Mouse (Mus musculus) lung, embryonic 14.5 days (tissue): ENCODE data around the gene 1700029I15Rik. TPM values are rescaled to one million over a fixed set of nuclear protein-coding genes. Genes with fewer than 3 reads are reported as not detected.

Experiments
- ATAC-seq: fragments of 200-750 bp; cut with Nextera tagmentation; 2 replicates; pipeline ENCODE4 v1.8.0; 2017; ENCODE audit warnings: mild to moderate bottlenecking, moderate TSS enrichment, moderate library complexity; ENCODE audit not compliant: insufficient read depth
- DNase-seq: peaks from one replicate; pipeline ENCODE4 v3.0.0-alpha.2; 2015
- H3K27ac ChIP-seq: fragments of 300-500 bp; sonication (generic); 2 replicates; pipeline ENCODE4 v1.5.1; 2014; ENCODE audit warnings: low read depth, mild to moderate bottlenecking, moderate library complexity
- H3K27me3 ChIP-seq: fragments of 300-500 bp; sonication (generic); 2 replicates; pipeline ENCODE4 v1.6.1; 2014; ENCODE audit warnings: low read length, control low read depth; ENCODE audit not compliant: insufficient read depth
- H3K36me3 ChIP-seq: fragments of 300-500 bp; sonication (generic); 2 replicates; pipeline ENCODE4 v1.6.1; 2014; ENCODE audit warnings: control low read depth; ENCODE audit not compliant: insufficient read depth
- H3K4me1 ChIP-seq: fragments of 300-500 bp; sonication (generic); 2 replicates; pipeline ENCODE4 v1.6.1; 2014; ENCODE audit warnings: antibody characterized with exemption, control low read depth; ENCODE audit not compliant: insufficient read depth
- H3K4me2 ChIP-seq: fragments of 300-500 bp; sonication (generic); 2 replicates; pipeline ENCODE4 v1.6.1; 2014; ENCODE audit warnings: mild to moderate bottlenecking
- H3K4me3 ChIP-seq: fragments of 300-500 bp; sonication (generic); 2 replicates; pipeline ENCODE4 v1.5.1; 2014; ENCODE audit warnings: low read depth, low read length
- H3K9ac ChIP-seq: fragments of 300-500 bp; sonication (generic); 2 replicates; pipeline ENCODE4 v1.6.1; 2014
- H3K9me3 ChIP-seq: fragments of 300-500 bp; sonication (generic); 2 replicates; pipeline ENCODE4 v1.6.1; 2016; ENCODE audit warnings: low read depth, low read length, control low read depth
- CTCF ChIP-seq: IDR thresholded peaks from 2 replicates; pipeline ENCODE4 v1.5.1; 2016; ENCODE audit warnings: antibody characterized with exemption, low read depth
- WGBS: fragments of 180-500 bp; shearing (Covaris S2); extraction: QIAGEN DNeasy Blood & Tissue Kit; methylation state at CpG from one replicate; pipeline ENCODE4 v1.1.7; 2014; 5-methylcytosine and 5-hydroxymethylcytosine counted together
- polyA plus RNA-seq: library from polyadenylated mRNA; unstranded; fragments of >200 nt; fragmentation: Nextera tagmentation; extraction: Ambion mirVana; gene quantifications from 2 replicates; pipeline ENCODE4 v1.2.1, GENCODE M21; 2014

1700029I15Rik gene
- polyA plus RNA-seq, 1 experiment from 2014 or later: 1.1 TPM

DNA sequence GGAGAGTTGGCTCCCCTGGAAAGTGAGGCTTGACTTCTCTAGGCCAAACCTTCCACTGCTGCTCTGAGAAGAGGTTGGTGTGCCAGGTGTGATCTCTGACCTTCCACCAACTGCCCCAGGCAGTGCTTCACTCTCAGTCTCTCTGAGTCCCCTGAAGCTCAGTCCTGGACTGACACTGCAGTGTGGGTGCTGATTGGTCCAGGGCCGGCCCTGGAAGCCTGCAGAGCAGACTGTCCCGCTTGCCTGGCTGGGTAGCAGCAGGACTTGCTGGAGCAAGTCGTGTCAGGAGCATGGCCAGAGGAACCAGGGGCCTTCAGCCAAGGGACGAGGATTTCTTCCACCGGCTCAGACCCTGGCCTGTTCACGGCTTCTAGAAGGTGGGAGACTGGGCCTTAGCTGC is 22.4 kb downstream of the 1700029I15Rik start:
- H3K27ac ChIP-seq: no peak overlapping the region
- peaks cover 49% of the 10 kb centered on the region for H3K36me3 ChIP-seq
- no peak for ATAC-seq

DNA sequence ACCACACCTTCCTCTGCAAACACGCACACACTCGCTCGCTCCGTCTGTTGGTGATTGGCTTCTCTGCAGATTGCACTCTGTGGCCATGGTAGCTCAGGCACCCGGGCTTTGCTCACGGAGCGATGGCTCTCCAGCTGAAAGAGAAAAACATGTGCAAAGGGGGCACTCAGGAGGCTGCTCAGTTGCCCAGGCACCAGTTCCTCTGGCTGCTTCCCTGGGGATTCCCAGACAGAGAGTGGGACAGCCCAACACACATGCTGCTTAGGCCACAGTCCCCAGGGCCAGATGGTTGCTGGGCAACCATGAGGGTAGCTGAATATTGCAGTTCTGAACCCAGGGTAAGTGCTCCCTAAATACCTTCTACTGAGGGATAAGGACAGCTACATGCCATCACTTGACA is 23.3 kb downstream of the 1700029I15Rik start:
- Histone ChIP-seq H3K27ac (no peak overlapping the region), H3K27me3 (peaks cover 2% of the 10 kb centered on the region; the same call in 1 of the 2 replicates), H3K4me1 (0 out of 2 replicates have a peak, but pooled peaks cover 2% of the 10 kb centered on the region), H3K4me3 (no peak overlapping the region), H3K9me3 (no peaks in the 10 kb centered on the region), H3K4me2 (no peak overlapping the region), H3K36me3 (peaks cover 58% of the 10 kb centered on the region), H3K9ac (no peak overlapping the region)
- DNase-seq (no peak), ATAC-seq (no peak)
- no peak for TF ChIP-seq CTCF
- WGBS: 88% methylated on average over 7 of the region's 7 CpGs

More for the DNA sequence above, 22.4 kb downstream of the 1700029I15Rik start:
- Histone ChIP-seq H3K4me2 (no peak overlapping the region), H3K4me1 (0 out of 2 replicates have a peak, but pooled peaks cover 2% of the 10 kb centered on the region), H3K9ac (no peak overlapping the region), H3K4me3 (no peak overlapping the region), H3K9me3 (no peaks in the 10 kb centered on the region), H3K27me3 (peaks cover 6% of the 10 kb centered on the region; the same call in 1 of the 2 replicates)
- DNase-seq: no peak
- WGBS: 81% methylated on average over 6 of the region's 6 CpGs
- no peak for TF ChIP-seq CTCF

- ATAC-seq: no peak
- no peak overlapping the region for H3K27ac ChIP-seq
- no peak overlapping the region for H3K9ac ChIP-seq
- H3K4me2 ChIP-seq: no peak overlapping the region
- 87% methylated on average over 18 of the region's 18 CpGs for WGBS
- DNase-seq: no peak
- H3K4me1 ChIP-seq: no peaks in the 10 kb centered on the region
- no peak for TF ChIP-seq CTCF
- H3K4me3 ChIP-seq: no peak overlapping the region
- no peaks in the 10 kb centered on the region for H3K9me3 ChIP-seq
- H3K36me3 ChIP-seq: peaks cover 86% of the 10 kb centered on the region
- H3K27me3 ChIP-seq: no peaks in the 10 kb centered on the region
These were observed 26.1 kb downstream of the 1700029I15Rik start for GRCm38 (mm10) chr2:92408309-92409045.

DNA sequence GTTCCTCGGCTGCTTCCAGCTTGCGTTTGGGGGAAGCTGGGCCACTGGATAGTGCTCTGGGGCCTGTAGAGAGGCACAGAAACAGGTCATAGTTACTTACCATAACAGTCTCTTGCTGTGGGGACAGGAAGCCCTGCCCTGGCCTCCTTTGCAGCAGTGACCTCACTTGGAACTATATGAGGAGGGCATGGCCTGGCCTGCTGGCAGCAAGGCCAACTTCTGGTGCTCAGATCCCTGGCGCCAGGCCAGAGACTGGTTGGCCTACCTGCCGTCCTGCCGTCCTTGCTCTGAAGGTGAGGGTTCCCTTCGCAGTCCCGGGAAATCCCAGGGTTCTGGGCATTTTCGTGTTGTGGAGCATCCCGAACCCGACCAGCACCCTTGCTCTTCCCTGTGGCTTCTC is 29.4 kb downstream of the 1700029I15Rik start:
- no peak overlapping the region for H3K9ac ChIP-seq
- WGBS: 86% methylated on average over 10 of the region's 10 CpGs
- ATAC-seq (no peak), DNase-seq (no peak)
- no peaks in the 10 kb centered on the region for H3K27me3 ChIP-seq
- peaks cover 95% of the 10 kb centered on the region for H3K36me3 ChIP-seq
- no peak overlapping the region for H3K4me2 ChIP-seq
- no peaks in the 10 kb centered on the region for H3K9me3 ChIP-seq
- TF ChIP-seq CTCF: no peak
- H3K4me3 ChIP-seq: no peak overlapping the region
- no peak overlapping the region for H3K27ac ChIP-seq
- no peaks in the 10 kb centered on the region for H3K4me1 ChIP-seq

DNA sequence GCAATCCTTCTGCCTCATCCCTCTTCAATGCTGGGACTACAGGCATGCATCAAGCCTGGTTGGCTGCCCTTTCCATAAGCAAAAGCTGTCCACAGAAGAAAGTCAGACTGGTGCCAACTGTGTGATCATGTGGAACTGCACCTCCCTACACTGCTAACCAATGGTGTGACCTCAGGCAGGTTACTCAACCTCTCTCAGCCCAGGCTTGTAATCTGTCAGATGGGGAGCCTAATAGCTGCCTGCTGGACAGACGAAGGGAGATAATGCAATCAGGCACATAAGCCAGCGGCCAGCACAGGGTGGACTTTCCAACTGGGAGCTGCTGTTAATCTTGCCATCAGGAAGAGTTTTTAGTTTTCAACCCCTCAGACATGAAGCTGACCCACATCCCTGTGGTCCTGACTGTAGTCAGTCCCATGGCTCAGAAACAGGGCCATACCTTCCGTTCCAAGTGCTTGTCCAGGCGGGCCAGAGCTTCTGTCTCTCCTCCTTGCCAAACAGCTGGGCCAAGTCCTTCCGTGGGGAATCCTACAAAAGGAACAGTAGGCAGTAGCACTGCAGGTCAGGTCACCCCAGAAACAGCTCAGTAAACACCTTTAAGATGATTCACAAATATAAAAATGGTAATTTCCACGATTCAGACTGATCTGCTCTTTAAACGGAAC is 39.5 kb downstream of the 1700029I15Rik start:
- Histone ChIP-seq H3K27me3 (no peaks in the 10 kb centered on the region), H3K4me3 (no peak overlapping the region), H3K9me3 (no peaks in the 10 kb centered on the region), H3K4me2 (no peak overlapping the region), H3K9ac (no peak overlapping the region), H3K36me3 (peaks cover 88% of the 10 kb centered on the region), H3K27ac (no peak overlapping the region), H3K4me1 (peaks cover 14% of the 10 kb centered on the region; the same call in 1 of the 2 replicates)
- DNase-seq (no peak), ATAC-seq (no peak)
- TF ChIP-seq CTCF: no peak
- WGBS: 91% methylated on average over 7 of the region's 7 CpGs

GRCm38 (mm10) chr2:92422388-92423135 is 40.2 kb downstream of the 1700029I15Rik start:
- ATAC-seq (no peak), DNase-seq (peak; percentile 34)
- Histone ChIP-seq H3K4me1 (peaks cover 19% of the 10 kb centered on the region), H3K4me2 (no peak overlapping the region), H3K27me3 (no peaks in the 10 kb centered on the region), H3K4me3 (no peak overlapping the region), H3K9ac (no peak overlapping the region), H3K27ac (no peak overlapping the region), H3K36me3 (peaks cover 82% of the 10 kb centered on the region), H3K9me3 (no peaks in the 10 kb centered on the region)
- peak; percentile 41; the same call in 1 of the 2 replicates for TF ChIP-seq CTCF
- 71% methylated on average over 10 of the region's 10 CpGs for WGBS

DNA sequence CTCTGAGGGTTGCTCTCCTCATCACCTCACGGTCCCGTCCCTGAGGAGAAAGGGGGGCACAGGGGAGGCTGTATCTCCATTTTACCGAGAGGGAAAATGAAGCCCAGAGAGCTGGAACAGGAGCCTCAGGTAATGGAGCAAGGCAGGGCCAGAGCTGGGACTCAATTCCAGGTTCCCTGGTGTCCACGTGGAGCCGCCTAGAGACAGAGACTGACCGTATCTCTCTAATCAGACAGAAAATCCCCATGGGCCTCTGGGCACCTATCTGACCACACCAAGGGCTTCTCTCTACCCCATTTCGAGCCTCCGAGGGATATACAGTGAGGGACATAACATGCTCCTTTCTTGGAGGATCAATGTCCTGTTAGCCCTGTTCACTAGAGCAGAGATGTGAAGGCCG is 40.8 kb downstream of the 1700029I15Rik start:
- no peak overlapping the region for H3K4me2 ChIP-seq

More for the DNA sequence above, 40.8 kb downstream of the 1700029I15Rik start:
- no peak for TF ChIP-seq CTCF
- Histone ChIP-seq H3K9me3 (no peaks in the 10 kb centered on the region), H3K36me3 (peaks cover 76% of the 10 kb centered on the region), H3K4me3 (no peak overlapping the region), H3K27me3 (no peaks in the 10 kb centered on the region), H3K4me1 (peaks cover 19% of the 10 kb centered on the region), H3K27ac (peak overlapping the region; percentile 94; the same call in 1 of the 2 replicates), H3K9ac (no peak overlapping the region)
- 91% methylated on average over 9 of the region's 9 CpGs for WGBS
- DNase-seq (no peak), ATAC-seq (no peak)
